Mouse (Mus musculus) stomach, postnatal 0 days (tissue): Measurements from ENCODE around the gene Plcl2. TPM values are rescaled to one million over a fixed set of nuclear protein-coding genes. Genes with fewer than 3 reads are reported as not detected.
A peak's percentile ranks its signal among the peaks of the same experiment; 100 is the strongest.

Experiments
- ATAC-seq: fragments of 200-750 bp; cut with Nextera tagmentation; 2 replicates; pipeline ENCODE4 v1.8.0; 2017; ENCODE audit not compliant: low FRiP score, low TSS enrichment
- DNase-seq: peaks from one replicate; pipeline ENCODE4 v3.0.0-alpha.2; 2016; ENCODE audit warnings: low spot score
- H3K27ac ChIP-seq: fragments of 300-500 bp; sonication (generic); replicated peaks from 2 replicates; pipeline ENCODE4 v1.5.1; 2014; ENCODE audit warnings: mild to moderate bottlenecking, control low read depth
- H3K27me3 ChIP-seq: fragments of 300-500 bp; sonication (generic); 2 replicates; pipeline ENCODE4 v1.6.1; 2014; ENCODE audit warnings: low read length; ENCODE audit not compliant: control insufficient read depth, insufficient read depth
- H3K36me3 ChIP-seq: fragments of 300-500 bp; sonication (generic); 2 replicates; pipeline ENCODE4 v1.6.1; 2014; ENCODE audit warnings: low read length, mixed read lengths; ENCODE audit not compliant: control insufficient read depth, insufficient read depth
- H3K4me1 ChIP-seq: fragments of 300-500 bp; sonication (generic); replicated peaks from 2 replicates; pipeline ENCODE4 v1.6.1; 2014; ENCODE audit warnings: antibody characterized with exemption; ENCODE audit not compliant: control insufficient read depth, insufficient read depth
- H3K4me2 ChIP-seq: fragments of 300-500 bp; sonication (generic); replicated peaks from 2 replicates; pipeline ENCODE4 v1.6.1; 2014; ENCODE audit warnings: low read depth, mild to moderate bottlenecking, control low read depth, moderate library complexity
- H3K4me3 ChIP-seq: fragments of 300-500 bp; sonication (generic); 2 replicates; pipeline ENCODE4 v1.5.1; 2014; ENCODE audit warnings: low read depth, low read length, control low read depth
- H3K9ac ChIP-seq: fragments of 300-500 bp; sonication (generic); 2 replicates; pipeline ENCODE4 v1.6.1; 2014; ENCODE audit warnings: mild to moderate bottlenecking, low read length, control low read depth, mixed read lengths
- H3K9me3 ChIP-seq: fragments of 300-500 bp; sonication (generic); 2 replicates; pipeline ENCODE4 v1.6.1; 2016; ENCODE audit warnings: low read length; ENCODE audit not compliant: control insufficient read depth
- CTCF ChIP-seq: IDR thresholded peaks from 2 replicates; pipeline ENCODE4 v1.5.1; 2016; ENCODE audit warnings: antibody characterized with exemption, low read depth, mild to moderate bottlenecking, moderate library complexity
- EP300 ChIP-seq: optimal IDR thresholded peaks from 2 replicates; pipeline ENCODE3; 2016; ENCODE audit warnings: antibody characterized with exemption
- WGBS: fragments of 180-500 bp; shearing (Covaris S2); extraction: QIAGEN DNeasy Blood & Tissue Kit; methylation state at CpG from one replicate; pipeline ENCODE4 v1.1.7; 2014; 5-methylcytosine and 5-hydroxymethylcytosine counted together
- polyA plus RNA-seq: library from polyadenylated mRNA; unstranded; fragments of >200 nt; fragmentation: Nextera tagmentation; extraction: Ambion mirVana; gene quantifications from 2 replicates; pipeline ENCODE4 v1.2.1, GENCODE M21; 2015

Gene Plcl2
- polyA plus RNA-seq, 1 experiment from 2014 or later, result 2.3 TPM

- Histone ChIP-seq H3K27me3 (no peaks in the 10 kb centered on the region), H3K9ac (no peak overlapping the region), H3K4me1 (no peaks in the 10 kb centered on the region), H3K27ac (no peak overlapping the region), H3K4me2 (no peak overlapping the region), H3K4me3 (no peak overlapping the region), H3K9me3 (no peaks in the 10 kb centered on the region), H3K36me3 (no peaks in the 10 kb centered on the region; the same call in 1 of the 2 replicates)
- TF ChIP-seq EP300 (no peak), CTCF (no peak)
- DNase-seq, result no peak
- no peak for ATAC-seq
- WGBS, result 96% methylated on average over 2 of the region's 2 CpGs
Measured at GRCm38 (mm10) chr17:50729031-50729430, 219.8 kb downstream of the Plcl2 start.

GRCm38 (mm10) chr17:50729577-50729976 is 220.4 kb downstream of the Plcl2 start:
- H3K27ac ChIP-seq, result no peak overlapping the region
- no peak overlapping the region for H3K4me3 ChIP-seq
- H3K9ac ChIP-seq, result no peak overlapping the region
- H3K36me3 ChIP-seq, result no peaks in the 10 kb centered on the region; the same call in 1 of the 2 replicates
- H3K4me2 ChIP-seq, result no peak overlapping the region
- ATAC-seq (no peak), DNase-seq (no peak)
- no peaks in the 10 kb centered on the region for H3K27me3 ChIP-seq
- H3K9me3 ChIP-seq, result no peaks in the 10 kb centered on the region
- no peak for TF ChIP-seq EP300
- no peak for TF ChIP-seq CTCF
- no peaks in the 10 kb centered on the region for H3K4me1 ChIP-seq
- WGBS, result 77% methylated on average over 6 of the region's 6 CpGs

- Histone ChIP-seq H3K9ac (no peak overlapping the region), H3K4me3 (no peak overlapping the region), H3K27ac (no peak overlapping the region), H3K4me1 (peaks cover 4% of the 10 kb centered on the region; the same call in 1 of the 2 replicates), H3K27me3 (no peaks in the 10 kb centered on the region), H3K36me3 (no peaks in the 10 kb centered on the region; the same call in 1 of the 2 replicates), H3K9me3 (no peaks in the 10 kb centered on the region), H3K4me2 (no peak overlapping the region)
- 84% methylated on average over 2 of the region's 2 CpGs for WGBS
- no peak for DNase-seq
- ATAC-seq, result no peak; the same call in 1 of the 2 replicates
- no peak for TF ChIP-seq CTCF
- TF ChIP-seq EP300, result no peak
Measured at GRCm38 (mm10) chr17:50730896-50731295, 221.7 kb downstream of the Plcl2 start.

- WGBS, result 92% methylated on average over 5 of the region's 5 CpGs
- no peak overlapping the region for H3K4me3 ChIP-seq
Measured at GRCm38 (mm10) chr17:50731876-50732275, 222.7 kb downstream of the Plcl2 start.

GRCm38 (mm10) chr17:50733390-50733789 is 224.2 kb downstream of the Plcl2 start:
- Histone ChIP-seq H3K4me1 (peaks cover 4% of the 10 kb centered on the region; the same call in 1 of the 2 replicates), H3K27ac (no peak overlapping the region), H3K36me3 (no peaks in the 10 kb centered on the region; the same call in 1 of the 2 replicates), H3K9ac (no peak overlapping the region), H3K9me3 (no peaks in the 10 kb centered on the region), H3K27me3 (no peaks in the 10 kb centered on the region), H3K4me3 (no peak overlapping the region), H3K4me2 (no peak overlapping the region)
- no peak for ATAC-seq
- TF ChIP-seq EP300 (no peak), CTCF (no peak)
- WGBS, result 85% methylated on average over 7 of the region's 7 CpGs
- no peak for DNase-seq

More at GRCm38 (mm10) chr17:50731876-50732275, 222.7 kb downstream of the Plcl2 start:
- H3K27me3 ChIP-seq, result no peaks in the 10 kb centered on the region
- TF ChIP-seq EP300, result no peak
- 0 out of 2 replicates have a peak, but pooled peaks have one; percentile 7 for TF ChIP-seq CTCF
- H3K27ac ChIP-seq, result no peak overlapping the region
- DNase-seq, result no peak
- peaks cover 4% of the 10 kb centered on the region; the same call in 1 of the 2 replicates for H3K4me1 ChIP-seq
- ATAC-seq, result no peak
- H3K9ac ChIP-seq, result no peak overlapping the region
- H3K9me3 ChIP-seq, result no peaks in the 10 kb centered on the region
- H3K4me2 ChIP-seq, result no peak overlapping the region
- H3K36me3 ChIP-seq, result no peaks in the 10 kb centered on the region; the same call in 1 of the 2 replicates

- H3K4me3 ChIP-seq, result no peak overlapping the region
- WGBS, result 85% methylated on average over 6 of the region's 6 CpGs
- H3K4me2 ChIP-seq, result no peak overlapping the region
- H3K36me3 ChIP-seq, result no peaks in the 10 kb centered on the region; the same call in 1 of the 2 replicates
- H3K27me3 ChIP-seq, result no peaks in the 10 kb centered on the region
- H3K9ac ChIP-seq, result no peak overlapping the region
- TF ChIP-seq CTCF, result no peak
- TF ChIP-seq EP300, result no peak
- no peak overlapping the region for H3K27ac ChIP-seq
- DNase-seq, result no peak
- no peaks in the 10 kb centered on the region for H3K9me3 ChIP-seq
- peaks cover 4% of the 10 kb centered on the region; the same call in 1 of the 2 replicates for H3K4me1 ChIP-seq
- ATAC-seq, result no peak
Measured at GRCm38 (mm10) chr17:50734781-50735180, 225.6 kb downstream of the Plcl2 start.
